Mouse (Mus musculus): ENCODE measurements around the gene Mylpf. TPM values are rescaled to one million over a fixed set of nuclear protein-coding genes. Genes with fewer than 3 reads are reported as not detected.

Gene Mylpf
- total and polyA plus RNA-seq, 3 experiments: 3.0 to 5.2 (median 3.2) TPM

- H3K4me1 ChIP-seq (ENCODE audit: control insufficient read depth in 1 of 2, insufficient read depth in 2 of 2): peaks cover 5 to 44% of the 10 kb centered on the region in 2 experiments
- no peak overlapping the region for H3K9ac ChIP-seq (ENCODE audit: insufficient read depth, low read depth)
- H3K79me2 ChIP-seq (replicated peaks; ENCODE audit: control insufficient read depth, extremely low read depth, insufficient read depth, poor library complexity, severe bottlenecking): peaks cover 20% of the 10 kb centered on the region
- peaks cover 23 to 36% of the 10 kb centered on the region in 2 experiments for H3K36me3 ChIP-seq (replicated peaks in 1 of 2; ENCODE audit: control insufficient read depth in 1 of 2, insufficient read depth in 1 of 2, low read length in 1 of 2)
- dilution Hi-C loops (cut with MboI; ENCODE audit: extremely low pct_ligation_motif_present, extremely low pct_unique_long_range_greater_than_20kb, low sequenced_read_pairs): no loop called here
- H3K4me2 ChIP-seq (ENCODE audit: insufficient read depth, low read depth, poor library complexity, severe bottlenecking): no peak overlapping the region
- H3K4me3 ChIP-seq (replicated peaks in 1 of 3; ENCODE audit: low read depth in 2 of 3, low read length in 2 of 3, poor library complexity in 1 of 3): no peak overlapping the region
- no peaks in the 10 kb centered on the region for H3K9me3 ChIP-seq (replicated peaks; ENCODE audit: low read length)
- no peaks in the 10 kb centered on the region for H3K27me3 ChIP-seq (replicated peaks)
- in situ Hi-C loops (cut with MboI; ENCODE audit: low pct_ligation_motif_present, low pct_unique_long_range_greater_than_20kb, low sequenced_read_pairs): no loop called here
- TF ChIP-seq GABPA (IDR thresholded peaks at IDR 0.05; ENCODE audit: insufficient replicate concordance, low read depth, low read length) (no peak), CHD1 (IDR thresholded peaks at IDR 0.05; ENCODE audit: low read depth, low read length) (no peak), MYC (IDR thresholded peaks at IDR 0.05; ENCODE audit: low read depth, low read length) (no peak)
- no peak overlapping the region for H3K27ac ChIP-seq (ENCODE audit: insufficient read depth, low read depth)
- no peak for DNase-seq (ENCODE audit: extremely low read depth)
Observed at GRCm38 (mm10) chr7:127211014-127211745, 2.5 kb downstream of the Mylpf start.

- Histone ChIP-seq H3K27ac (ENCODE audit: insufficient read depth, low read depth) (no peak overlapping the region), H3K4me1 (ENCODE audit: control insufficient read depth in 1 of 2, insufficient read depth in 2 of 2) (peaks cover 10 to 52% of the 10 kb centered on the region in 2 experiments), H3K36me3 (replicated peaks in 1 of 2; ENCODE audit: control insufficient read depth in 1 of 2, insufficient read depth in 1 of 2, low read length in 1 of 2) (peaks cover 26 to 44% of the 10 kb centered on the region in 2 experiments), H3K4me2 (ENCODE audit: insufficient read depth, low read depth, poor library complexity, severe bottlenecking) (no peak overlapping the region), H3K4me3 (replicated peaks in 1 of 3; ENCODE audit: low read depth in 2 of 3, low read length in 2 of 3, poor library complexity in 1 of 3) (no peak overlapping the region), H3K27me3 (replicated peaks) (no peaks in the 10 kb centered on the region), H3K9me3 (replicated peaks; ENCODE audit: low read length) (no peaks in the 10 kb centered on the region), H3K9ac (ENCODE audit: insufficient read depth, low read depth) (no peak overlapping the region), H3K79me2 (replicated peaks; ENCODE audit: control insufficient read depth, extremely low read depth, insufficient read depth, poor library complexity, severe bottlenecking) (peaks cover 19% of the 10 kb centered on the region)
- in situ Hi-C loops (cut with MboI; ENCODE audit: low pct_ligation_motif_present, low pct_unique_long_range_greater_than_20kb, low sequenced_read_pairs): no loop called here
- no peak for DNase-seq (ENCODE audit: extremely low read depth)
- TF ChIP-seq GABPA (IDR thresholded peaks at IDR 0.05; ENCODE audit: insufficient replicate concordance, low read depth, low read length) (no peak), EP300 (IDR thresholded peaks at IDR 0.05; ENCODE audit: low read length) (no peak), USF2 (conservative IDR thresholded peaks at IDR 0.05; ENCODE audit: low read depth, low read length) (no peak), PAX5 (IDR thresholded peaks at IDR 0.05; ENCODE audit: low read length) (no peak), MAX (IDR thresholded peaks at IDR 0.05; ENCODE audit: low read length) (no peak), SIN3A (IDR thresholded peaks at IDR 0.05; ENCODE audit: low read length) (no peak), E2F4 (IDR thresholded peaks at IDR 0.05; ENCODE audit: insufficient replicate concordance, low read depth, low read length) (no peak), IRF4 (IDR thresholded peaks at IDR 0.05; ENCODE audit: low read depth, low read length) (no peak), MAZ (IDR thresholded peaks at IDR 0.05; ENCODE audit: low read depth, low read length) (no peak), CHD2 (IDR thresholded peaks at IDR 0.05; ENCODE audit: low read length) (no peak)
- dilution Hi-C loops (cut with MboI; ENCODE audit: extremely low pct_ligation_motif_present, extremely low pct_unique_long_range_greater_than_20kb, low sequenced_read_pairs): no loop called here
Observed at GRCm38 (mm10) chr7:127212432-127213250, 4.0 kb downstream of the Mylpf start.

All from CH12.LX (cell line).